Mouse (Mus musculus): ENCODE results near the gene Hcn3.
"Not testable (repeated sequence)": the region's sequence is repeated elsewhere in the genome, so short reads cannot be mapped to it uniquely, and the experiment has no call there.

Gene Hcn3

GRCm38 (mm10) chr3:89181749-89182500 lies 21.9 kb upstream of the Hcn3 start:
- no peak for DNase-seq (ENCODE audit: low spot score in 2 of 2)

GRCm38 (mm10) chr3:89179056-89179455 lies 19.1 kb upstream of the Hcn3 start:
- no peak for DNase-seq (ENCODE audit: low spot score in 2 of 2)

- DNase-seq (ENCODE audit: low spot score in 2 of 2) = no peak
Measured at GRCm38 (mm10) chr3:89178107-89178385, 18.1 kb upstream of the Hcn3 start.

- peak; percentile 90 to 91 for DNase-seq (ENCODE audit: low spot score in 2 of 2)
Measured at GRCm38 (mm10) chr3:89177242-89178106, 17.5 kb upstream of the Hcn3 start, which contains the start of gene Scamp3. Scamp3 (plus strand) TSS chr3:89177473.

- no peak for DNase-seq (ENCODE audit: low spot score in 2 of 2)
Measured at GRCm38 (mm10) chr3:89176421-89176820, 16.4 kb upstream of the Hcn3 start.

- DNase-seq (ENCODE audit: low spot score in 2 of 2) = no peak
Measured at GRCm38 (mm10) chr3:89175544-89175943, 15.5 kb upstream of the Hcn3 start.

GRCm38 (mm10) chr3:89174844-89175243 lies 14.8 kb upstream of the Hcn3 start:
- no peak for DNase-seq (ENCODE audit: low spot score in 2 of 2)

GRCm38 (mm10) chr3:89166945-89167344 lies 6.9 kb upstream of the Hcn3 start:
- no peak for DNase-seq (ENCODE audit: low spot score in 2 of 2)

GRCm38 (mm10) chr3:89165268-89165870 lies 5.4 kb upstream of the Hcn3 start:
- no peak for DNase-seq (ENCODE audit: low spot score in 2 of 2)

GRCm38 (mm10) chr3:89164506-89165267 lies 4.7 kb upstream of the Hcn3 start, which contains the start of gene Clk2:
Clk2 (plus strand) TSS chr3:89164795.
- DNase-seq (ENCODE audit: low spot score in 2 of 2) = peak; percentile 92 to 95

- DNase-seq (ENCODE audit: low spot score in 2 of 2) = no peak
Measured at GRCm38 (mm10) chr3:89163643-89164245, 3.7 kb upstream of the Hcn3 start.

GRCm38 (mm10) chr3:89163123-89163522 lies 3.1 kb upstream of the Hcn3 start:
- DNase-seq (ENCODE audit: low spot score in 2 of 2) = no peak

GRCm38 (mm10) chr3:89161786-89162185 lies 1.8 kb upstream of the Hcn3 start:
- no peak for DNase-seq (ENCODE audit: low spot score in 2 of 2)

- DNase-seq (ENCODE audit: low spot score in 2 of 2) = not testable (repeated sequence)
Measured at GRCm38 (mm10) chr3:89161207-89161606, 1.2 kb upstream of the Hcn3 start.

GRCm38 (mm10) chr3:89159211-89159610 lies 785 bp downstream of the Hcn3 start:
- DNase-seq (ENCODE audit: low spot score in 2 of 2) = peak in 1 of 2 experiments; percentile 21

- DNase-seq (ENCODE audit: low spot score in 2 of 2) = peak; percentile 36 to 47
Measured at GRCm38 (mm10) chr3:89158651-89159050, 1.3 kb downstream of the Hcn3 start.

- no peak for DNase-seq (ENCODE audit: low spot score in 2 of 2)
Measured at GRCm38 (mm10) chr3:89156951-89157350, 3.0 kb downstream of the Hcn3 start.

- DNase-seq (ENCODE audit: low spot score in 2 of 2) = no peak
Measured at GRCm38 (mm10) chr3:89152084-89152835, 7.7 kb downstream of the Hcn3 start.

- DNase-seq (ENCODE audit: low spot score in 2 of 2) = no peak
Measured at GRCm38 (mm10) chr3:89148567-89148966, 11.4 kb downstream of the Hcn3 start.

GRCm38 (mm10) chr3:89147979-89148311 lies 12.1 kb downstream of the Hcn3 start:
- no peak for DNase-seq (ENCODE audit: low spot score in 2 of 2)

Measured in right cerebral cortex, adult 2 months (tissue).